Mouse (Mus musculus): ENCODE results near the gene Abtb2.
"Not testable (repeated sequence)": the region's sequence is repeated elsewhere in the genome, so short reads cannot be mapped to it uniquely, and the experiment has no call there.

Abtb2 gene

GRCm38 (mm10) chr2:103565732-103566422, at the start of gene Abtb2:
Gene Abtb2 (plus strand): TSS chr2:103566310.
- DNase-seq (ENCODE audit: inconsistent age in 2 of 2, low spot score in 1 of 2), result peak; percentile 95 to 99

- no peak for DNase-seq (ENCODE audit: inconsistent age in 2 of 2, low spot score in 1 of 2)
These were observed 49.6 kb upstream of the Abtb2 start for GRCm38 (mm10) chr2:103516472-103516871.

DNA sequence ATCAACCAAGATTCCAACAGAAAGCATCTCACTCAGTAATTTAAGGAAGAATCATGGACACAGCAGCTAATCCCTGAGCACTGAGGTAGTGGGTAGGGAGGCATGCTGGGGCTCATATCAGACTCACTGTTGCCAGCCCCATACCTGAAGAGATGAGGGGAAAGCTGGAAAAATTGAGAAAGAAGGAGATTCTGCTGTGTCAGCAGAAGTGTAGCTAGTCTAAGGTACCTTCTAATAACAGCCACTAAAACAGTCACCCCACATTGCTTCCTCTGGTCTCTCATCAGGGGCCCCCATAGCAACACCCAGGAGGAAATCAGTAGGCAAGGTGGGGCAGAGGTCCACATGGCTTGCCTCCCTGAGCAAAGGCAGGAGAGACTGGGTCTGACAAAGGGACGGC, 40.5 kb upstream of the Abtb2 start:
- no peak for DNase-seq (ENCODE audit: inconsistent age in 2 of 2, low spot score in 1 of 2)

DNA sequence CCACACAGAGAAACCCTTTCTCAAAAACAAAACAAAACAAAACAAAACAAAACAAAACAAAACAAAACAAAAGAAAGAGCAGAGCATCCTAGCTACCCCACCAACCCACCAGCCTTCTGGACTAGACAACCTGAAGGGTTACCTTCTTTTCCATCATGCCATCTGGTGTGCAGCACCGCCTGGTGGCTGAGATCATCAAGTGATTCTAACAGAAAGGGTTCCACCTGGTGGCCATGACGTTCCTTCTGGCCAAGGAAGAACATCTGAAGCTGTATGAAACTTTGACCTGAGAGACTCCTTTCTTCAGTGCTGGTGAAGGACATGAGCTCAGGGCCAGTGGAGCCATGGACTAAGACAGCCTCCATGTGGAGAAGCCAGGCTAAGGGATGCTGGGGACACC, 19.0 kb upstream of the Abtb2 start:
- peak; percentile 60 to 88 for DNase-seq (ENCODE audit: inconsistent age in 2 of 2, low spot score in 1 of 2)

DNA sequence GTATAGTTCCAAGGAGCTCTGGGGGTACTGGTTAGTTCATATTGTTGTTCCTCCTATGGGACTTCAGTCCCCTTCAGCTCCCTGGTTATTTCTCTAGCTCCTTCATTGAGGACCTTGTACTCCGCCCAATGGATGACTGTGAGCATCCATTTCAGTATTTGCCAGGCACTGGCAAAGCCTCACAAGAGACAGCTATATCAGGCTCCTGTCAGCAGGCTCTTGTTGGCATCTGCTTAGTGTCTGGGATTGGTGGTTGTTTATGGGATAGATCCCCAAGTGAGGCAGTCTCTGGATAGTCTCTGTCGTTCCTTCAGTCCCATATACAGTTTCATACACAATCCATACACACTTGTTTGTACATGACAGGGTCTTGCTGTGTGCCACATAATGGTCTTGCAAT, 15.8 kb upstream of the Abtb2 start:
- DNase-seq (ENCODE audit: inconsistent age in 2 of 2, low spot score in 1 of 2), result not testable (repeated sequence)

DNA sequence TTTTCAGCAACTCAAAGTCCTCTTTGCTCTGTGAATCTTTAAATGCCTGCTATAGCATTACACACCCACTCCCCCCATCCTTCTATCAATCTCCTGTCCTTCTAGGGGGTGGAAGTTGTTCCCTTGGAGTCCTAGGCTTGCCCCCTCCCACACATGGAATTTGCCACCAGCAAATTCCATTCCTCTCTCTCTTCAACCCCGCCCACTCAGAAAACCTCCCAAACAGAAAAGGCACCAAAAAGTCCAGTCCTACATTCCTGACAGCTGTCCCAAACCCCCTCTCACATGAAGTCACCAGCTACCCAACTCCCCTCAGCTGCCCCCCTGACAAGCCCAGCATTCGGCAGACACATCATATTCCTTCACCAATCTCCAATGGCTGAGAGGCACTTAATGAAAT, 12.1 kb upstream of the Abtb2 start:
- no peak for DNase-seq (ENCODE audit: inconsistent age in 2 of 2, low spot score in 1 of 2)

DNA sequence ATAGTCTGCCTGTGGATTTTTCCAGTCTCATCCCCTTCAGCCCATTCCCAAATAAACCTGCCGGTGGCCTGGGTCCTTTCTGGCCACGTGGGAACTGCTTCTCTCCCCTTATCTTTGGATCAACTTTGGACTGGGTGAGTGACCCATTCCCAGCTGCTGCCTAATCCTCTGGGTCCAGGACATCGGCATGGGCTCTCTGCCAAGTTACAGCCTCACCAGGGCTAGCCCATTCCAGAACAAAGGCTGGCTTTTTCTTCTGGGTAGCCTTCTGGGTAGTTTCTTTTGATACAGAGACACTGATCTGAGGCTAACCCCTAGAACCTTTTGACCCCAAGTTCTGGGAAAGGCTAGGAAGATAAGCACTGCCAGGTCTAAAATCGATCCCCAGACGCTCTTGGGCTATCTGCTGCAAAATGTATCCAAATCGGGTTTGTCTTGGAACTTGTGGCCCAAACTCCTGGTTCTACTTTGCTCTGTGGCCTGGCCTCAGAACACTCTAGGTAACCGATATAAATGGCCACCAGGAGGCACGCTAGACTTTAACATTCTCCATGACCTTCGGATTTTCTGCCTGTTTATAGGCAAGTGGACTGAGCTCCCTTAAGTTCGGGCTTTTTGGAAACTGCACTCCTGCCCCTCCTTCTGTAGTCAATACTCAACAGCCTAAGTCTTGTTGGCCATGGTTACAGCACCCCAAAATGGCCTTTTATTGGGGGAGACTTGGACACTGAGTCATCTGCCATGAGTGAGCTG, 9.8 kb upstream of the Abtb2 start:
- DNase-seq (ENCODE audit: inconsistent age in 2 of 2, low spot score in 1 of 2), result peak; percentile 27 to 82

- no peak for DNase-seq (ENCODE audit: inconsistent age in 2 of 2, low spot score in 1 of 2)
These were observed 5.2 kb upstream of the Abtb2 start for GRCm38 (mm10) chr2:103560955-103561354.

- DNase-seq (ENCODE audit: inconsistent age in 2 of 2, low spot score in 1 of 2), result no peak
These were observed 1.6 kb upstream of the Abtb2 start for GRCm38 (mm10) chr2:103564427-103565023.

- DNase-seq (ENCODE audit: inconsistent age in 2 of 2, low spot score in 1 of 2), result peak; percentile 51 to 73
These were observed 929 bp upstream of the Abtb2 start for GRCm38 (mm10) chr2:103565171-103565591.

DNA sequence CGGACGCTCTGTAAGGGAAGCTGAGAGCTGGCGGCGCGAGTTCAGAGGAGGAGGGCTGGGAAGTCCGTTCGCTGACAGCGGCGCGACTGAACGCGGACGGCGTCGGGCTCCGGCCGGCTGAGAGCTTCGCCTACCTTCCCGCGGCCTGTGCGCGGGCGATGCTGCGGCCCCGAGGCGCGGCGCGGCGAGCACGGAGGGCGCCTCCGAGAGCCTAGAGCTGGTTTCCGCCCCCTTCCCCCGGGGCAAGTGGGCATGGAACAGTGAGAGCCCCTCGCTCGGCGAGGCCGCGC, 258 bp downstream of the Abtb2 start:
- no peak for DNase-seq (ENCODE audit: inconsistent age in 2 of 2, low spot score in 1 of 2)

- peak; percentile 77 to 93 for DNase-seq (ENCODE audit: inconsistent age in 2 of 2, low spot score in 1 of 2)
These were observed 807 bp downstream of the Abtb2 start for GRCm38 (mm10) chr2:103566713-103567521.

- peak in 1 of 2 experiments; percentile 77 for DNase-seq (ENCODE audit: inconsistent age in 2 of 2, low spot score in 1 of 2)
These were observed 2.1 kb downstream of the Abtb2 start for GRCm38 (mm10) chr2:103568161-103568560.

DNA sequence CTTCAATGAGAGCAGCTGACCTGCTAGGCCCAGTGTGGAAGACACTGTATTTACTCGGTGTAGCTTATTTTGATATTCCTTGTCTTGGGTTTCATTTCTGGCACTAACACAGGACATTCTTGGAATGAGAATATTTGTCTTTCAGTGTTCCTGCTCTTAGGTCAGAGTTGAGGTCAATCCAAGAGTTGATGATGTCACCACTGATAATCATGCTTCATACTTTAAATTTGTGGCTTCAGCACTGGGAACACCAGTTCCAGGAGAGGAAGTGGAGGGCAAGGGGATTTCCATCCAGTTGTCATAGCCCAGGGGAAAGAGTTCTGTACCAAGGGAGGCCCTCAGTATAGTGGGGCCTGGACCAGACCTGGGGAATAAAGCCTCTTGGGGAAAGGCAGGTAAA, 3.6 kb downstream of the Abtb2 start:
- DNase-seq (ENCODE audit: inconsistent age in 2 of 2, low spot score in 1 of 2), result peak in 1 of 2 experiments; percentile 83

- DNase-seq (ENCODE audit: inconsistent age in 2 of 2, low spot score in 1 of 2), result no peak
These were observed 6.2 kb downstream of the Abtb2 start for GRCm38 (mm10) chr2:103572354-103572753.

- DNase-seq (ENCODE audit: inconsistent age in 2 of 2, low spot score in 1 of 2), result no peak
These were observed 10.3 kb downstream of the Abtb2 start for GRCm38 (mm10) chr2:103576371-103576770.

DNA sequence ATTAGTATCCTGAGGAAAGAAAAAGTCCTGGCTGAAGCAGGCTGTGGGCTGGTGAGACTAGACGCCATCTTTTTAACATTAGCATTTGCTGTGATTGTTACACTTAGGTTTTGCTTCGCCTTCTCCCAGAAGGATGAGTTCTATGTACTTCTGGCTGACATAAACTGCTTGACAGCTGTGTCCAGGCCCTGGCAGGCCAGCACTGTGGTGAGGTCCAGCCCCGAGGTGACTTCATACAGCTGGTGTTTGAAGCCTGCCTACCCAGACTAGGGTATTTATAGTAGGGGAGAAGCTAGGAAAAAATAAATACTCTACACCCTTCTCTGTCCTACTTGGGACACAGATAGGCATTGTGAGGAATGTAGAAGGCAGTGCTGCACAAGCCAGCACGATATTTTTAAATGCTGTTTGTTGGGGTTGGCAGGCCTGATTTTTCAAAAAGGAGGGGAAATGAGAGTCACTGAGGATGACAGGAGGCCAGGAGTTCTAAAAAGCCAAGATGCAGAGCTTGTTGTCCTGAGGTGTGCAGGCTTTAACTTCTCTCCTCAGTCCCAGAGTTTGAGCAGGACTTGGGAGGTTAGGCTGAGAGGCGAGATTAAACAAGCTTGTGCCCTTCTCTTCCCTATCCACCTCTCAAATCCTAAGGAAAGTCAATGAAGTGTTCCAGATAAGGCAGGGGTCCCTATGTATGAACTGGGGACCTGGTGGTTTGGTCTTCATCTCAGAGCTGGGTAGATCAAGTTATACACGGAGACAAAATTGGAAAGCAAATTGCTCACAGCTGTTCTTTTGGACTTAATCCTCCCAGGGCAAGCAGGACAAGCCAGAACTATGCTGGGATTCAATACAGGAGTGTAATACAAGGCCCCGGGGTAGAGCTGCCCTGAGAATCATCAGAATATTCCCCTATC, 11.9 kb downstream of the Abtb2 start:
- DNase-seq (ENCODE audit: inconsistent age in 2 of 2, low spot score in 1 of 2), result no peak

DNA sequence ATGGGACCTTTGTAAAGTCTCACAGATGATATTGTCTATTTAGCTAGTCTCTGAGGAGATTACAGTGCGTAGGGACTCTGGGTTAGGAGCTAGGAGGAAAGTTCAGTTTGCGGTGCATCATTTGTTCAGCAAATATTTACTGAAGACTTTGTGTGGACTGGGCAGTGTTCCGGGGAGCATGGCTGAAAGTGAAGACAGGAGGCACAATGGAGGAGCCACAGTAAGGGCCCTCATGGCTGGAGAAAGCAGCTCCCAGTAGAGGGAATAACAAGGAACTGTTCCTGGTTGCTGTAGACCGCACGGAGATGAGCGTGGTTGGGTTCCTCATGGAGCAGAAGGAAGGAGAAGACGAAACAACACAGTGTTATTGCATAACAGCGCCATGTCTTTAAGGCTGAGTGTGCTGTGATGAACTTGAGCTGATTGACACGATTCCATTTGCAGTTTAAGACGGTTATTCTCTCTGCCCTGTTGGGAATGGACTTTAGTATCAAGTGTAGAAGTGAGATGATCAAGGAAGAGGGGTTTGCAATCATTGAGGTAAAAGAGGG, 12.6 kb downstream of the Abtb2 start:
- DNase-seq (ENCODE audit: inconsistent age in 2 of 2, low spot score in 1 of 2), result no peak

- DNase-seq (ENCODE audit: inconsistent age in 2 of 2, low spot score in 1 of 2), result no peak
These were observed 14.6 kb downstream of the Abtb2 start for GRCm38 (mm10) chr2:103580756-103581155.

DNA sequence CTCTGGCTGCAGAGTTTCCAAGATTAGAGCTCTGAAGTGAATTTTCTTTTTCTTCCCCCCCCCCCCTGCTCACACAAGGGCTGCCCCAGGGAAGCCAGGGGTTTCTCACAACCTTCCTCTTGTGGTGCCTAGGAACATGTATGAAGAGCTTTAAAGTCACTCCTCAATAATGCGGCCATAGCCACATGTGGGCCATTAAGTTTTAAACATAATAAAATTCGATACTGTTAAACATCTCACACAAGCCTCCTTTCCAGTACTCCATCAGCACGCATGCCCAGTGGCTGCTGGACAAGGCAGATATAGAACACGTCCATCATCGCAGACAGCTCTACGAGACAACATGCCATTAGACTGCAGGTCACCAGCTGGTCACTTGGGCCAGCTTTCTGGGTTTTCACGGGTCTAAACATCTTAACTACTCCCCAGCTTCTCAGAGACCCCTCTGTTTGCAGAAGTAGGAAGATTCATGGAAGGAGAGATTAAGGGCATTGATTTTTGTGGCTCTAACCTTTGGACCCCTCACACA, 15.3 kb downstream of the Abtb2 start:
- no peak for DNase-seq (ENCODE audit: inconsistent age in 2 of 2, low spot score in 1 of 2)

Measured in adrenal gland, adult (tissue).